Mouse (Mus musculus) G1E (cell line): ENCODE results near the gene Eya4. TPM values are rescaled to one million over a fixed set of nuclear protein-coding genes. Genes with fewer than 3 reads are reported as not detected.

ENCODE experiments used
- ATAC-seq: 2 replicates; pipeline ENCODE4 v1.8.0; 2016; ENCODE audit warnings: mild to moderate bottlenecking; ENCODE audit not compliant: insufficient number of reproducible peaks, poor library complexity, low FRiP score, severe bottlenecking; ENCODE audit errors: extremely low read depth
- DNase-seq: peaks from one replicate; pipeline ENCODE4 v3.0.0; 2012; ENCODE audit warnings: low spot score
- H3K27me3 ChIP-seq: 2 replicates; pipeline ENCODE4 v1.6.1; 2012; ENCODE audit warnings: mild to moderate bottlenecking, low read length, inconsistent platforms; ENCODE audit not compliant: insufficient read depth
- H3K36me3 ChIP-seq: replicated peaks from 2 replicates; pipeline ENCODE3; 2012; ENCODE audit warnings: mild to moderate bottlenecking, inconsistent platforms
- H3K4me1 ChIP-seq: 2 replicates; pipeline ENCODE4 v1.6.1; 2012; ENCODE audit warnings: low read depth, low read length, inconsistent platforms, mixed read lengths; ENCODE audit not compliant: insufficient read depth
- H3K4me3 ChIP-seq: 2 replicates; pipeline ENCODE4 v1.5.1; 2012; ENCODE audit warnings: low read depth, mild to moderate bottlenecking, inconsistent platforms, low read length, moderate library complexity, mixed read lengths
- H3K9me3 ChIP-seq: replicated peaks from 2 replicates; pipeline ENCODE4 v1.6.1; 2012; ENCODE audit warnings: inconsistent platforms
- CTCF ChIP-seq: IDR thresholded peaks from 2 replicates; pipeline ENCODE4 v1.5.1; 2012; ENCODE audit warnings: low read depth, low read length, inconsistent platforms, mixed read lengths
- GATA1 ChIP-seq: IDR thresholded peaks from 2 replicates; pipeline ENCODE4 v1.6.1; 2012; ENCODE audit warnings: borderline replicate concordance, low read length, inconsistent platforms, mixed read lengths
- GATA2 ChIP-seq: IDR thresholded peaks from 2 replicates; pipeline ENCODE4 v1.6.1; 2012; ENCODE audit warnings: low read depth, low read length, inconsistent platforms, borderline replicate concordance
- POLR2AphosphoS5 ChIP-seq: IDR thresholded peaks from 2 replicates; pipeline ENCODE4 v1.6.1; 2012; ENCODE audit warnings: low read depth, low read length, inconsistent platforms; ENCODE audit not compliant: insufficient replicate concordance
- TAL1 ChIP-seq: conservative IDR thresholded peaks from 2 replicates; pipeline ENCODE4 v1.6.1; 2012; ENCODE audit warnings: low read depth, low read length, inconsistent platforms, mixed read lengths
- polyA plus RNA-seq: library from polyadenylated mRNA; stranded (reverse); fragments of >175 nt; gene quantifications from 2 replicates; pipeline ENCODE4 v1.2.3, GENCODE M21; 2012
- total RNA-seq, 2 experiments: library from RNA; stranded (forward) in 1 of 2; stranded (reverse) in 1 of 2; fragments of 200-1000 nt in 1 of 2; fragments of >200 nt in 1 of 2; fragmentation: Nextera tagmentation in 1 of 2; gene quantifications; 2 replicates each; pipeline ENCODE4 v1.2.3; 2014 to 2017

Gene Eya4
- total RNA-seq (2014; fragmentation: Nextera tagmentation) (not detected in 2 replicates), total RNA-seq (2017) (0.06 and 0.27 TPM in 2 replicates), polyA plus RNA-seq (not detected in 2 replicates)

GRCm38 (mm10) chr10:23350011-23350911 lies at the start of gene Eya4:
Gene Eya4, minus strand, starts transcription at chr10:23350786.
- ATAC-seq, result no peak

DNA sequence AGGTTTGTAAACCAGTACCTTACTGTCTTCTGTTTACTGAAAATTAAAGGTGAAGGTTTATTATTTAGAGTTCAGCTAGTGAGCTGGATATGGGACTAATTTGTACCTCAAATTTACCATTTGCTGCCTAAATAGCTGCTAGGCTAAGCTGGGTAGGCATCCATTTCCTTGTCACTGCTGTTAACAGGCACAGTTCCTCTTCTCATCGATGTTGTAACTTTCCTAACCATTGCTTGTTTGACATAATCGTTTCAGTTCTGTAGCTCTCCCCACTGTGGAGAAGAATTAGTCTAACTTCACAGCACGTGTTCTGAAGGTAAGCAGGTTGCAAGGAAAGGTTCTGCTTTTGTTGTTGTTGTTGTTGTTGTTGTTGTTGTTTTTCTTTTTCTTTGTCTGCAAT lies 44.8 kb upstream of the Eya4 start:
- Histone ChIP-seq H3K9me3 (no peaks in the 10 kb centered on the region), H3K4me3 (no peak overlapping the region), H3K36me3 (no peaks in the 10 kb centered on the region), H3K27me3 (no peaks in the 10 kb centered on the region), H3K4me1 (no peaks in the 10 kb centered on the region)
- TF ChIP-seq TAL1, result no peak
- no peak for TF ChIP-seq GATA1
- no peak for TF ChIP-seq POLR2AphosphoS5
- no peak for TF ChIP-seq CTCF
- no peak for TF ChIP-seq GATA2
- ATAC-seq (no peak), DNase-seq (no peak)

More at GRCm38 (mm10) chr10:23350011-23350911, at the start of gene Eya4:
- Histone ChIP-seq H3K27me3 (peaks cover 18% of the 10 kb centered on the region), H3K4me1 (no peaks in the 10 kb centered on the region), H3K36me3 (no peaks in the 10 kb centered on the region), H3K9me3 (no peaks in the 10 kb centered on the region), H3K4me3 (no peak within 1 kb of the TSS)
- TF ChIP-seq CTCF (no peak), GATA1 (no peak), POLR2AphosphoS5 (no peak), TAL1 (no peak), GATA2 (no peak)
- no peak for DNase-seq

DNA sequence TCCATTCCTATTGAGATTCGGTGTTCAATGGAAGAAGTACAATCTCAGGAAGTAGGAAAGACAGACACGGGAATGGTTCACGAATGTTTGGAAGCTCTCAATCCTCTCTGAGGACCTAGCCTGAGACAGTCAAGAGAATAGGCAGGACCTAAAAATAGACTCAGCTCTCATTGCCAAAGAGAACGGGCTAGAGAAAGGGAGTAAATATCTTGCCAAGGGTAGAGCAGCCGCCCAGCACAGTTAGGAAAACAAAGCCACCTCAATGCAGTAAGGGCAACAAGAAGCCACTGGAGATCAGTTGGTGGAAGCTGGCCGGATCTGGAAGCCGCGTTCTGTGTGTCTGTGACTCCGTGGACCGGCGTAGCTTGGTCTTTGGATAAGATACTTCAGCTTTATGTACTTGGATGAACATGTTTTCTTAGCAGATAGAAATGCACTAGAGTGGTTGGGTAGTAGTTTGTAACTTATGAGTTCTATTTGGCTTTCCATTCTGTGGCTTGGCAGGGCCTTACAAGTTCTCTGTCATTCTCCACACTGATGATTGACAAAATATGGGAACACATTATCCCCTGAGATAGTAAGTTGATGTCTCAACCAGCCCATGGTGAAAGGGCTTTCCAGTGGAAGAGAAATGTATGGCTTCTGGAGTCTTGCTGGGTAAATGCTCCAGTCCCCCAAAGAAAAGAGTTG lies 44.1 kb upstream of the Eya4 start:
- H3K4me3 ChIP-seq, result no peak overlapping the region
- no peaks in the 10 kb centered on the region for H3K36me3 ChIP-seq
- H3K9me3 ChIP-seq, result no peaks in the 10 kb centered on the region
- no peak for ATAC-seq
- H3K4me1 ChIP-seq, result no peaks in the 10 kb centered on the region
- TF ChIP-seq TAL1 (no peak), CTCF (no peak), POLR2AphosphoS5 (no peak), GATA1 (no peak), GATA2 (no peak)
- no peaks in the 10 kb centered on the region for H3K27me3 ChIP-seq
- no peak for DNase-seq

DNA sequence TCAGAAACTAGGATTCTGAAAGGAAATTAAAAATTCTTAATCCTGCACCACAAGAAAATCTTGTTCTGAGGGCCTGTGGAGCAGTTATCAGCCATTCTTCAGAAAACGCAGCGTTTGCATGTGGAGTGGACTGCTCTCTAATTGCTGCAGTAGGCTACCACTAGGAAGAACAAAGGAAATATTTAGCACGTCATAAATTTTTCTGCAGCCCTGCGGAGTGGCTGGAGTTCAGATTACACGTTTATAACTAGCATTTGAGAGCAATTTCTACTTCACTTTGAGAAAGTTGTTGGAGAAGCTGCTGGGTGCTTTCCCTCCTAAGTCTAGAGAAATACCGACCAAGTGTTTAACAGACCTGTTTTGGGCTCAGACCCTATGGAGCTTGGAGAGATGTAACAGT lies 43.6 kb upstream of the Eya4 start:
- TF ChIP-seq GATA2 (no peak), GATA1 (no peak), CTCF (no peak), POLR2AphosphoS5 (no peak), TAL1 (no peak)
- H3K27me3 ChIP-seq, result no peaks in the 10 kb centered on the region
- no peaks in the 10 kb centered on the region for H3K9me3 ChIP-seq
- no peaks in the 10 kb centered on the region for H3K36me3 ChIP-seq
- DNase-seq, result no peak
- H3K4me1 ChIP-seq, result no peaks in the 10 kb centered on the region
- H3K4me3 ChIP-seq, result no peak overlapping the region
- no peak for ATAC-seq

DNA sequence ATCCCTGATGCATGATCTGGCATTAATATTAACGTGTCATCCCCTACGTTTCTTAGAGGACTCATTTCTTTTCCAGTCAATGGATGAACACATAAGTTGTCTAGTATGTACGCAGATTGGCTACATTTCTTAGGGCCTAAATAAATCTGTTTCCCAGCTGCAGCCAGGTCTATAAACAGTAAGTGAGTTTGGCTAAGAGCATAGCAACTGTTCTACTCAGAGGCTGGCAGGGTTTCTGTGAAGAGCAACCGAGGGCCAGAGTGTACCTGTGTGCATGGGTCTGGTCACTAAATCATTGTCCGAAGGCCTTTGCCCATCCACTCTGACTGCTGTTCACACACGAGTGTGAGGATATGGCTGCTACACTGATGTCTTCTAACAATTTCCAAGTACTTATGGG lies 13.3 kb upstream of the Eya4 start:
- H3K27me3 ChIP-seq, result no peaks in the 10 kb centered on the region
- TF ChIP-seq CTCF, result no peak
- TF ChIP-seq GATA1, result no peak
- TF ChIP-seq POLR2AphosphoS5, result no peak
- TF ChIP-seq GATA2, result no peak
- TF ChIP-seq TAL1, result no peak
- H3K4me3 ChIP-seq, result no peak overlapping the region
- DNase-seq, result no peak
- no peaks in the 10 kb centered on the region for H3K36me3 ChIP-seq
- ATAC-seq, result no peak
- H3K4me1 ChIP-seq, result peaks cover 2% of the 10 kb centered on the region; the same call in 1 of the 2 replicates
- H3K9me3 ChIP-seq, result no peaks in the 10 kb centered on the region
